Mouse (Mus musculus) cerebellum, postnatal 10 days (tissue): ENCODE results near the gene Etfbkmt.
"Not testable (repeated sequence)": the region's sequence is repeated elsewhere in the genome, so short reads cannot be mapped to it uniquely, and the experiment has no call there.

Source experiments
- DNase-seq, 2 experiments: peaks; one replicate each; pipeline ENCODE4 v3.0.0; 2021; ENCODE audit warnings: mixed read lengths in 2 of 2

Gene Etfbkmt

DNA sequence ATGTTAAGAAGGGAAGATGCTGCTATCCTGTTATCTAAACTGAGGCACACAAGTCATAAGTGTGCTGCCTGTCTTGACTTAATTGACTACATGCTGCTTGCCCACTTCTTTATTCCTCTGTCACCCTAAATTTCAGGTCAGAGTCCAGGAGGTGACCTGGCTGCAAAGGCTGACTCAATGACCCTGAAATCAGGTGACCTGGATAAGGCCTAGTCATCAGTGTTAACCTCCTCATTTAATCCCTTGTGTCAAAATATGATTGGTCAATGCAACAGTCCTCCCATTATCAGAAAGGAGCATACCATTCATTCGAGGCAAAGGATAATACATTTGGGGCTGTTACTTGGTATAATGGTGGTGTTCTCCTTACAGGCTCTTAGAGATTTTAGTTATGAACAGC lies at the start of gene Etfbkmt:
Gene Etfbkmt (plus strand): TSS at position 379 of the 400 bp plus-strand sequence.
- no peak for DNase-seq

DNA sequence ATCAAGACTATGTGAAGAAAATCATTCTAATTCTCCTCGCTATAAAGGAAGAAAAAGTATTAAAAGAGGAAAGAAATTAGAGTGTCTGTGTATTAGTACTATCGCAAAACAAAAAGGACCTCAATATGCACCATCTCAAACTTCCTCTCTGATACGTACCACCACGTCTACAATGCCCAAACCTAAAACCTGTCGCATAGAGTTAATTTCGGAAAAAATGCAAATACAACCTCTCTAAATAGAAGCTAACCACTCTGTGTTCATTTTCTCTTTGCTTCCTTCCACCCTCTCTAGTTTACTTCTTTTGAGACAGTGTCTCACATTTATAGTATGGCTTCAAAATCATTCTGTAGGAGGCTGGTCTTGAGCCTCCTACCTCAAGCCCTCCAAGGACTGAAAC lies 47.2 kb upstream of the Etfbkmt start:
- no peak for DNase-seq

DNA sequence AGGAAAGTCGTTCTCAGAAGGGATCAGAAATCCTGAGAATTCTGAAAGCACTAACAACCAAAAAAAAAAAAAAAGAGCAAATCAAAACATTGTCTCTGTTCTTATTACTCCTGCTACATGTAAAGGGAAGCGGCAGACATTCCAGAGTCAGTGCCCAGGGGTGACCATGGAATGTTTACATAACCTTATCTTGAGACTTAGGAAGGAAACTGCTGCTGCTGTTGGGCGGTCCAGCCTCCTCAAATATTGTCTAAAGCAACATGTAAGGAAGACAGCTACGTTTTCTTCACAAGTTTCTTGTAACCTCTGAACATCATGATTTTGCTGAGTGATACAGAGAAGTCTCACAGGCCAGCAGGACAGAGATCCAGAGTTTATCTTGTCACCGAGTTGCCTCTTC lies 46.2 kb upstream of the Etfbkmt start:
- no peak for DNase-seq

DNA sequence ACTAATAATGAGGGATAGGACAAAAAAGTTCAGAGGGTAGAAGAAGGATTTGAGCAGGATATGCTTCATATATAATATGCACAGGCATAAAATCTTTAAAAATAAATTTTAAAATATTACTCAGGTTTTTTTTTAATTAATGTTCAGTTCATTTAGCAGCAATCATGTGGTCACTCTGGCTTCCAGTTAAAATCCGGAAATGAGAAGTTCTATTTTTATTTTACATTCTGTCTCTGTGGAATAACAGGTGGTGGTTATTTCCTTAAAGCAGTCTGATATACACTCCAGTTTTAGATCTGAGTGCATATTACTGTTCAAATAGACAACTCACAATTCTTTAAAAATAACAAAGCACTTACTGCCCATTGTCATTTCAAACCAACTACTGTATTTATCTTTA lies 45.1 kb upstream of the Etfbkmt start:
- no peak for DNase-seq

DNA sequence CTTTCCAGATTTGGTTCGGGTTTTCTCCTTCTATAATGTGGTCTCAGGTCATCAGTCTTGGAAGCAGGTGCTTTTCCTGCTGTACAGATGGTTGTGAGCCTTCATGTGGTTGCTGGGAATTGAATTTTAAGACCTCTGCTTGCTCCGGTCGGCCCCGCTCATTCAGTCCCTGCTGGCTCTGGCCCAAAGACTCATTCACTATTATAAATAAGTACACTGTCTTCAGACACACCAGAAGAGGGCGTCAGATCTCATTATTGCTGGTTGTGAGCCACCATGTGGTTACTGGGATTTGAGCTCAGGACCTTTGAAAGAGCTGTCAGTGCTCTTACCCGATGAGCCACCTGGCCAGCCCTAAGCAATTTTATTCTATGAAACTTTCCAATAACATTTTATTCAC lies 44.3 kb upstream of the Etfbkmt start:
- peak; percentile 59 to 65 for DNase-seq

DNA sequence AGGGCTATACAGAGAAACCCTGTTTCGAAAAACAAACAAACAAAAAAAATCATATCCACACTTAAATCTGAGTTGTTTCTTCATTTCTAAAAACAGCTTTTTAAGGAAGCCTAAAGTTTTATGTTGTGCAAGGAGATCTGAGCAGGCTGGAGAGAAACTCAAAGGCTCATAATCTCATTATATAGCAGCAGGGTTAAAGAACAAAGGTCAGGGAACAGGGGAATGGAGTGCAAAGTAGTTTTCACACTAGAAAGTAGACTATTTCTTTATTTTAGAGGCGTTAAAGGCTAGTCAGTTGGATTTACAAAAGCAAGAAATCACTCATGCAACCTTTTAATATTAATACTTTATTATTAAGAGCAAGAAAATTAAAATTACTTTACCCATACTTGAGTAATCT lies 43.4 kb upstream of the Etfbkmt start:
- DNase-seq: no peak

DNA sequence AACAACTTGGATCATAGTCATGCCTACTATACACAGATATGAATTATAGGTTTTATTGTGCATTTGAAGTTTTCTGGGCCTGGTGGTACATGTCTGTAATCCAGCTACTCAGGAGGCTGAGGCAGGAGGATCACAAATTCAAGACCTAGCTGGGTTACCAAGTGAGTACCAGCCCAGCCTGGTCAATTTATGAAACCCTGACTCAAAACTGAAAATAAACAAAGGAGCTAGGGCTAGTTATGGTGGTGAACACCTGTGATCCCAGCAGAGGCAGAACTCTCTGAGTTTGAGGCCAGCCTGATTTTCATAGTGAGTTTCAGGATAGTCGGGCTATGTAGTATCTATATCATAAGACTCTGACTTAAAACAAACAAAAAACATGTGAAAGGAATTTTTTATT lies 42.4 kb upstream of the Etfbkmt start:
- DNase-seq: no peak

DNA sequence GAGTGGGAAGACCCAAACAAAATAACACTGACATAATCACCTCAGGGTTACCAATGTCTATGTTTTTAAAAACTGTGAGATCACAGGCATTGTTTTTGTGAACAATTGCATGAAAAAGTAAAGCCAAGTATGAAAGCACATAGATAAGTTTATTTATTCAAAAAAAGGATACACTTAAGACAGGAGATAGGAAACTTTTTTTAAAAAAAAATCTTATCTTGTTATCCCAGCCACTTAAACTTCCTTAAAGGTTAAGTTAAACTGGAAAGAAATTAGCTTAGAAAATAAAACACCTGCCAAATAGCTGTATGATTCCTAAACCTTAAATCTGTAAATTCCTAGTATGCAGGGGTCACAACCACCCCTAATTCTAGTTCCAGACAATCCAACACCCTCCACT lies 40.7 kb upstream of the Etfbkmt start:
- DNase-seq: no peak

DNA sequence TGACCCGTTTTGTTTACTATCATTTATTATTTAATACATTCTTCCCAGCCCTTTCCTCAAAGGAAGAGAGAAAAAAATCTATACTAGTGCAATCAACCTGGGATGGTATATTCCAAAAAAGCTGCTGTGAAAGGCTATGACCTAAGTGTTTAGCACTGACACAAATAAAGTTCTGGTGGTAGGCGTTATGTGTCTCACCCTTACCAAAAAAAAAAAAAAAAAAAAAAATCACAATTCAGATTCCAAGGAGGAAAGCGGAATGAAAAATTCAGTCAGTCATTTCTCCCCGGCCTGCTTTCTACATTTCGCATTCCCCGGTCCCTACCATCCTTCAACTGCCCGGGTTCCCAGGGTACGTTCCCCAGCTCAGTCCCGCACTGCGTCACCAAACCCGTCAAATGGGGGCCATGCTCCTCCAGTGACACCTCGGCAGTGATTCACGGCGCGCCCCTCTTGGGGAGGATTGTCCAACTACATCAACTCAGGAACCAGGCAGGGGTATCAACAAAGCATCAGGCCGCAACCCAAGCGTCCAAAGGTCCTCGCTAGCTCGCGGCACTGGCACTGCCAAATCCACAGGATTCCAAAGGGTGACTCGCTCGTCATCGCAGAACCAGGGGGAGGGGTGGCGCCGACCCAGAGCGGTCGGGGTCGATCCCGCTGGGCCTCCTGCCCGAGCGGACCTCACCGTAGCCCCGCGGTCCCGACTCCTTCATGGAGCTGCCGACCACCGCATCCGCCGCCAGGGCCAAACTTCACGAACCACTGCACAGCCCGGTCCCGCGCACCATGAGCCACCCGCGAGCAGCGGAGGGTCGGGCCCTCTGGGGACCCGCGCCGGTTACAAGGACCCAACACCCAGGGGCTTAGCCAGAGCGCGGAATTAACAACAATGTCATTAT lies 39.2 kb upstream of the Etfbkmt start:
- peak; percentile 80 to 82 for DNase-seq

DNA sequence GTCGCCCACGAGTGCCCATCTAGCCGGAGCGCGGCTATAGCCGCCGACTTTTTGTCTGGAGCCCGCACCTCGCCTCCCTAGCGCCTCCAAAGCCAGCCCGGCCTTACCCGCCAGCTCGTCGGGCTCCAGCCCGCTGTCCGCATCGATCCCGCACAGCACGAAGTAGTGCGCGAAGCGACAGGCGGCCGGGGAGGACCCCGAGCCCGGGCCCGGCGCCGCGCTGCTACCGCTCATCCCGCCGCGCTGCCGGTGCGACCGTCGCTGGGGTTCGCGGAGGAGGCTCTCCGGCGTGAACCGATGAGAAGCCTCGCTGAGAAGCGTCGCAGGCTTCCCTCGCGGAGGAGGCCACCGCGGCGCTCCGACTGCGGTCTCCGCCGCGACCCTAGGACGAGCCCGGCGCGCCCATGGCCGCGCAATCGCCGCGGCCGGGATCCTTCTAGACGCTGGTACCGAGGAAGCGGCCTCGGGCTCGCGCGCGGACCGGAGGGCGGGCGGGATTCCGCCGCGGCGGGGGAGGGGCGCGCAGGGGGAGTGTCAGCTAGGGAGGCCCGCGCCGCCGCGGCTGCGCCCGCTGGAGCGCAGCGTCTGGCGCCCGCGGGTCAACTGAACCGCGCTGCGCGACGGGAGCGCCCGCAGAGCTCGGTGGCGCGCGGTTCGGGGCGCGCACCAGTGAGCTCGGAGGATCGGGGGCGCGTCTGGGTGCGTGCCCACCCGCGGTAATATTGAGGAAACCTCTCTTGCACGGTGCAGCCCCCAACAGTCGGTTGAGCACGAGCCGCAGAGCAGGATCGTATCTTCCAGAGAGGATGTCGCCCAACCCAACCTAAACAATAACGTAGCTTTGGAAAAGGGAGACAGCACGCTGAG lies 38.3 kb upstream of the Etfbkmt start, which contains the start of gene Dennd5b:
Gene Dennd5b (minus strand): TSS at position 605 of the 867 bp plus-strand sequence.
- DNase-seq: peak; percentile 89 to 93

DNA sequence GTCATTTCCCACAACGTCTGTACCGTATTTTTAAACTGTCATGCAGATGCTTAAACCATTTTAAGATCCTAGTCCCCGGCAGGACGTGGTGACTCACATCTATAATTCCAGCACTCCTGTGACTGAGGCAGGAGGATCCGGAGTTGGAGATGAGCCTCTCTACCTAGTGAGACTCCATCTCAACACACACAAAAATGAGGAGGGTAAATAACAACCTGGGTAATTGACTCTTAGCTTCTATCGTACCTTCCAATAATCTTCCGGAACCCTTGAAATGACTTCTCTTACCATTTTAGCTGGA lies 37.8 kb upstream of the Etfbkmt start:
- no peak for DNase-seq

DNA sequence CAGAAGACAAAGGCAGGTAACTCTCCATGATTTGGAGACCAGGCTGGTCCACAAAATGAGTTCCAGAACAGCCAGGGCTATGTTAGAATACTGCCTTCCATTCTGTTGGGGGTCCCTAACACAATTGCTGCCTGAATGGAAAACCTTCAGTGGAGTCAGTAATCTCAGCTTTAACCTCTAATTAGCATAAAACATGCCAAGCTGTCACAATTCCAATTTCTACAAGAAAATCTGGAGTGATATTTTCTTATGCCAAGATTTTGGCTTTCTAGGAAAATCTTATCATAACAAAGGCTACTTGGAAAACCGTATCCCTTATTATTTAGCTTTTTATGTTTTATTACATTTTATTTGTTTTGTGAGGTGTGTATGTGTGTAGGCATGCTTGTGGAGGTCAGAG lies 36.2 kb upstream of the Etfbkmt start:
- no peak for DNase-seq

DNA sequence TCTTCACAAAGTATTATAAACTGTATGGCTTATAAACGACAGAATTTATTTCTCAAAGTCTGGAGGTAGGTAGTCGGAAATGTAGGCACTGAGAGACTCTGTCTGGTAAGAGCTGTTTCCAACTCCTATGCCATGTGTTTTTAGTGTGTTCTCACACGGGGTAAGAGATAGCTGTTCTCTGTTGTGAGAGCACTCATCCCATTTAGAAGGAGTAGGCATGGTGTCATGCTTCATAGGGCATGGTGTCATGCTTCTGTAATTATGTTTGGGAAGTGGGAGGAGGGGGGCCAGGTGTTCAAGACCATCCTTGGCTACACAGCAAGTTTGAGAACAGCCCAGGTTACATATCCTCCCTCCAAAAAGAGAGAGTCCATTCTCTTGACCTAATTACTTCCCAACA lies 32.0 kb upstream of the Etfbkmt start:
- no peak for DNase-seq

DNA sequence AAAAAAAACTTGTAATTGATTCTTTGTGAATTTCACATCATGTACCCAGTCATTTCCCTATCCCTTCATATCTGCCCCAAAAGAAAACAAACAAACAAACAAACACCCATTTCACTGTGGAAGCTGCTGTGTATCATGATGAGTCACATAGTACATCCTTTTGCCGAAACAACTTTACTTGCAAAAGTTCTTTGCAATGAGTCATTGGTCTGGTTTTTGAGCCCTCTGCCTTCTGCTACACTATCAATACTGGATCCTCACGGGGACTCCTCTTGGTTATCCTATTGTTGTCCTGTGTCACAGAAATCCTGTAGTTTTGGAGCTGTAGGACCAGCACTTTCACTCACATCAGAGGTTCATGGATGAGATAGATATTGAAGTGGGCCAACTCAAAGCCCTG lies 30.7 kb upstream of the Etfbkmt start:
- DNase-seq: no peak

DNA sequence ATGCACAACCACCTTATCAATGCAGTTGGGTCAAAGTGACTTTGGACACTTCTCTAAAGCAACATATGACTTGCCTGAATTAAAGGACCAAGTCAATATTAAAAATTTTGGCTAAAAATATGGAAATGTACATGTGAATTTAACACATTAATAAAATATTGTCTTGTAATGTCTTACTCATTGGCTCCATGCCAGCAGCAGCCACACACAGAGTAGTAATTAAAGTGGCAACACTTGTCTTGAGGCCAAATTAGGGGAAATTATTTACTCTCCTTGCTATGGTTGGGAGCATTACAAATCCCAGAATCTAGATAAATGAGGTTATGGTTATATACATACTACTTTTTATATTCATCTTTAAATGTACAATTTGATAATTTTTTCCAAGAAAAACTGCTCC lies 22.7 kb upstream of the Etfbkmt start:
- peak; percentile 9 to 20 for DNase-seq

DNA sequence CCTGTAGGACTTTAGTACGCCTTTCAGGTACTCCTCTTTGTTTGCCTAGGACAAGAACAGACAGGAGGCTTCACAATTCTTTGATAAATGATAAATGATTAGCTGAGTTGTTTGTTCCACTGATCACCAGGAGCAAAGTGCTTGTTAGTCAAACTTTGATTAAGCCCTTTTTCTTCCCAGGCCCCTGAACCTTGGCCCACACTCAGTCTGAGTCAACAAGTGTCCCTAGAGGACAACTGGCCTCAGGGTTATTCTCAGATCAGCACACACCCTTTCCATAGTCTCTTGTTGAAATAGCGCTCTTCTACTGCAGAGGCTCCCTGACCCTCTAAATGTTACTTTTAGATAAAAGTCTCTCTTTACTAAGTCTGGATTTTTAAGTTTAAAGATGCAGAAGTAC lies 20.7 kb upstream of the Etfbkmt start:
- DNase-seq: no peak

DNA sequence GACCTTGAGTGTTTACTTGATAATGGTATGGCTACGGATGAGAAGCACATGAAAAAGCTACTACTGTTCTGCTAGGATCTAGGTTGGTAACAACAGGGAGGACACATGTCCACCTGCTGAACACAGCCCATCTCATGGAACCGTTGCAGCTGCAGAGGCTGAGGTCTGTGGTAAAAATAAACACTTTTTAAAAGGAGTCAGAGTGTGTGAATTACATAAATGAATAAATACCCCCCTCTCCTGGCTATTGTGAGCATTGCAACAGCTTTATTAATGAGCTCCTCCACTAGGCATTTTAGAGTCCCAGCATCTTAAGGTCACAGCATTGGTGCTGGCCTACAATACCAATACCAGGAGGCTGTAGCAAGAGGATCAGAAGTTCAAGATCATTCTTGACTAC lies 19.8 kb upstream of the Etfbkmt start:
- DNase-seq: peak; percentile 80 to 88

DNA sequence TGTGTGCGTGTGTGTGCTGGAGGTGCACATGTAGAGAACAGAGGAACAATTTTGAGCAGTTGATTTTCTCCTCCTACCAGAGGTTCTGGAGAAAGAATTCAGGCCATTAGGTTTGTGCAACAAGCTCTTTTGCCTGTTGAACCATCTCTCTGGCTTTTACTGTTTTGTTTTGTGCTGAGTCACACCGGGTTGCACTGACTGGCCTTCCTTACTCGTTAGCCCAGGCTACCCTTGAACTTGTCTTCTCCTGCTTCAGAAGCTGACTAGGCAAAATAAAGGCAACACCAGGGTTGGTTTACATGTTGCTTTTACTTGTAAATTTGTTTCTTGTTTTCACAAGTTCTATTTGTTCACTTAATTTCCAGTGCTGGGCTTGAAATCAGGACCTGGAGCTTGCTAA lies 16.6 kb upstream of the Etfbkmt start:
- no peak for DNase-seq

DNA sequence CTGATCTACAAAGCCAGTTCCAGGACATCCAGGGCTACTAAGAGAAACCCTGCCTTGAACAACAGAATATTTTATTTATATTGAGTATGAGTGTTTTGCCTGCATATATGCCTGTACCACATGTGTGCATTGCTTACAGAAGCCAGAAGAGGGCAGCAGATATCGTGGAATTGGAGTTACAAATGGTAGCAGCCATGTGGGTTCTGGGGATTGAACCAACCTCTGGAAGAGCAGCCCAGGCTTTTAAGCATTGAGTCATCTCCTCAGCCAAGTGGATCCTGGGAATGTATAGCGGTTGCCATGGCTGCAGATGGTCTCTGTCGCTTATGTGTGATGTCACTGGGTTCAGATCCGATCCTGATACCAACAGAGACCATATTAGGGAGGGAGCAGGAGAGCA lies 13.0 kb upstream of the Etfbkmt start:
- peak; percentile 68 to 70 for DNase-seq

DNA sequence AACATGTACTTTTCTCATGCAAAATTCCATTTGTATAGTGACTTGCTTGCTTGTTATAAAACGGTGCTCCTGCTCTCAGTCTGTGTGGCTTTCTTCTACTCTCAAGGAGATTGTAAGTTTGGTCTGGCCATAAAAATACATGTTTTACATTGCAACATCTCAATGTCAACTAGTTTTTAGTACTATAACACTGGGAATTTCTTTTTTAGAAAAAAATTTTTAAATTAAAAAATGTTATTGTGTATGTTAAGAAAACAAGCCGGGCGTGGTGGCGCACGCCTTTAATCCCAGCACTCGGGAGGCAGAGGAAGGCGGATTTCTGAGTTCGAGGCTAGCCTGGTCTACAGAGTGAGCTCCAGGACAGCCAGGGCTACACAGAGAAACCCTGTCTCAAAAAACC lies 9.8 kb upstream of the Etfbkmt start, which contains the start of gene Gm10203:
Gene Gm10203 (plus strand): TSS at position 301 of the 400 bp plus-strand sequence.
- not testable (repeated sequence) for DNase-seq

DNA sequence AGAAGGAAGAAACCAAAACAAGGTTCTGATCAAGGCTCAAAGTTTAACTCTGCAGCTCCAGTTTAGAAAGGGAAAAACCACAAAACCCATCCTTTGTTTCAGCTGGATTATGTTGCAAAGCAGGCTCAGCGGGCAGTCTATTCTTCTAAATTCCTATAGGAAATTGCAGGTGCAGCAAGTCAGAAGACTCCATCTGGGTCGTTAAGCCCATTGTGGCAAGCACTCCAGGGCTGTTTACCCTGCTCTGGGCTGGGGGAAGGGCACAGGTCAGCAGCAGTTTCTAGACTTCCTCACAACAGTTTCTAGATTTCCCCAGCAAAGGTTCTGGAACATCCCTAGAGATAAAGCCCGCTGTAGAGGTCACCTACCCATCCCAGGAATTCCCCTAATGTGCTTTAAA lies 8.5 kb upstream of the Etfbkmt start:
- DNase-seq: no peak

DNA sequence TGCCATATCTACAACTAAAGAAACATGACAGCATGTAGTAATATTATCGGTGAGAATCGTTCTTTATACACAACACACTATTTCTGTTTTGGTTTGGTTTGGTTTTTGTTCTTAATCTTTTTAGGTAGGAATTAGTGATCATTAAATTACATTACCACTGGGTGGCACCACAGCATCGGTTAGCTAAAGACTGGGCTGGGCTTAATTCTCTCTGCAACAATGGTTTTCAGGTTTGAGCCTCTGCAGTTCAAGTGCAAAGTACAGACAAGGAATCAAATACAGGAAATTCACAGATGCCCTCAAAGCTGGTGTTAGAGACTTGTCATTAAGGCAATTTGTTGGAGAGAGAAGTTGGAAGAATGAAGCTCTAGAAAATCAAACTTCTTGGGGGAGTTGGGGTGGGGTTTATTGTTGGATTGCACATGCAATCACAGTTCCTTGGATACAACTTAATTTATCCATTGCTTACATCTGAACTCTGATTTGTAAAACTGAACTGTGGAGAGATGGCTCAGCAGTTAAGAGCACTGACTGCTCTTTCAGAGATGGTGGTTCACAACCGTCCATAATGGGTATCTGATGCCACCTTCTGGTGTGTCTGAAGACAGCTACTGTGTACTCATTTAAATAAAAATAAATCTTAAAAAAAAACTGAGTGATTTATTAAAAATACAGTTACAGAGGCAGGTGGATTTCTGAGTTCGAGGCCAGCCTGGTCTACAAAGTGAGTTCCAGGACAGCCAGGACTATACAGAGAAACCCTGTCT lies 7.2 kb upstream of the Etfbkmt start:
- peak; percentile 59 to 71 for DNase-seq
